ENCODE assay signal across 15 mouse cellular contexts in the genomic region with DNA sequence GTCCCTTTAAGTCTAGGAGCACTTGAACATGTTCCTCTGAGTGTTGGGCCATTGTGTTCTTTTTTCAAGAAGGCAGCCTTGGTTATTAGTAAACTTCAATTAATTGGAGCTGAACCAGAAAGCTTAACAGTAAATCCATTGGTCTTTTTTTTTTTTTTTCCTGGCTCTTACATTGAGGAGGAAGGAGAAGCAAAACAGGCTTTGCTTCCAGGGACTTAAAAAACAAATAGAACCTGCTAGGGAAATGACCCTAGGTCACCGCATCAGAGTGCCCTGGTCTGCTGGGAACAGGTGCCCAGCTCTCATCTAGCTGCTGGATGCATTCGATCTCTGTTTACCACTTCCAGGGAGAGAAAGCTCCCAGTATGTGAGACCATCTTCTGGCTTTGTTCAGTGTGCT.
"Had no signal": no experiment of that assay in that cellular context is flagged by ENCODE, and none has a peak within 500 bp of the region (broad histone marks: within the 10 kb centered on the region; RNA-seq: fewer than 3 reads in every experiment).

No protein-coding gene starts in this region.

- H3K36me3 ChIP-seq: limb, embryonic 15.5 days; midbrain, embryonic 10.5 days; neural tube, embryonic 13.5 days; stomach, embryonic 15.5 days had no signal

- H3K4me1 ChIP-seq: neural tube, embryonic 13.5 days had no signal

- H3K4me2 ChIP-seq: limb, embryonic 15.5 days; liver, embryonic 15.5 days; lung, embryonic 14.5 days; neural tube, embryonic 13.5 days; stomach, embryonic 15.5 days had no signal

- H3K27me3 ChIP-seq: limb, embryonic 15.5 days; stomach, embryonic 15.5 days had no signal

- H3K9ac ChIP-seq: limb, embryonic 15.5 days; liver, embryonic 15.5 days; lung, embryonic 14.5 days; neural tube, embryonic 13.5 days; stomach, embryonic 15.5 days had no signal

- H3K27ac ChIP-seq: kidney, postnatal 0 days; limb, embryonic 15.5 days; liver, embryonic 15.5 days; midbrain, embryonic 10.5 days; neural tube, embryonic 13.5 days; stomach, embryonic 15.5 days had no signal

- DNase-seq: kidney, adult 11 months; layer of hippocampus, postnatal 36 days; lung, embryonic 14.5 days; lung, postnatal 10 days; lung, postnatal 4 days; midbrain, embryonic 14.5 days; retina, postnatal 1 day; right cerebral cortex, postnatal 4 days; thymus, postnatal 4 days had no signal

- H3K4me3 ChIP-seq: limb, embryonic 15.5 days; liver, embryonic 15.5 days; midbrain, embryonic 10.5 days; neural tube, embryonic 13.5 days; stomach, embryonic 15.5 days had no signal
